Mouse (Mus musculus) lung, postnatal 25 days (tissue): ENCODE data around the gene Oaz2.

Experiments used
- DNase-seq: peaks from one replicate; pipeline ENCODE4 v3.0.0; 2022; ENCODE audit warnings: low spot score

Gene Oaz2

GRCm38 (mm10) chr9:65667701-65668100, at the start of gene Oaz2:
Oaz2 (plus strand) TSS chr9:65668001.
- no peak for DNase-seq

DNA sequence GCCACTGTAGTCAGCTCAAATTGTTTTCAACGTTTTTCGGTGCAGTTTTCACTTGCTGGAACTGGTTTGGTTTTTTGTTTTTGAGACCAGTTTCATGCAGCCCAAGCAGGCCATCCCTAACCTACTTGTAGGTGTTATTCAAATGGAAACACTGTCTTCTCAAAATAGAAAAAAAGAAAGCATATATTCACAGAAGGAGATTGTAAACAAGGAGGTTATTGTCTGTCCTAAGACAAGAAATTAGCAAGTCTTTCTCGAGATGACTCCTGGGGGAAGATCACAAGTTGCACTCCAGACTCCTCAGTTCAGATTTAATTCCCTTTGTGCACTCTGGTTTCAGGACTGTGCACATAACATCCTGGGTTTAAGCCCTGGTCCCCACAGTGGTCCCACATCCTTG, 48.5 kb upstream of the Oaz2 start:
- DNase-seq, result no peak

DNA sequence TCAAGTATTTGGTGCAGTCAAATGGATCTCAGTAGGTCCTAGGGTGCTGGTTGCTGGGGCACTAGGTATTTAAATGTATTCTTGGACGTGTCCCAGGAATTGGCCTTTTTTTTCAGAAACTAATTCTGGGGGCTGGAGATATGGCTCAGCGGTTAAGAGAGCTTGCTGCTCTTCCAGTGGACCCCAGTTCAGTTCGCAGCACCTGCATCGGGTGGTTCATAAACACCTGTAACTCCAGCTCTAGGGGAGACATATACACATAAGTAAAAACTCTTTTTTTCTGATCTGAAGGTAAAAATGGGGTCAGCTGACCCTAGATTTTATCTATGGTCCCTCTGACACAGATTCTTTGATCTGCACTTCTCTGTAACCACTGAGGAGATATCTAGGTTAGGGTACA, 46.6 kb upstream of the Oaz2 start:
- no peak for DNase-seq

- no peak for DNase-seq
These were observed 46.1 kb upstream of the Oaz2 start for GRCm38 (mm10) chr9:65621666-65622065.

- DNase-seq, result no peak
These were observed 45.0 kb upstream of the Oaz2 start for GRCm38 (mm10) chr9:65622826-65623225.

- no peak for DNase-seq
These were observed 43.5 kb upstream of the Oaz2 start for GRCm38 (mm10) chr9:65624266-65624665.

DNA sequence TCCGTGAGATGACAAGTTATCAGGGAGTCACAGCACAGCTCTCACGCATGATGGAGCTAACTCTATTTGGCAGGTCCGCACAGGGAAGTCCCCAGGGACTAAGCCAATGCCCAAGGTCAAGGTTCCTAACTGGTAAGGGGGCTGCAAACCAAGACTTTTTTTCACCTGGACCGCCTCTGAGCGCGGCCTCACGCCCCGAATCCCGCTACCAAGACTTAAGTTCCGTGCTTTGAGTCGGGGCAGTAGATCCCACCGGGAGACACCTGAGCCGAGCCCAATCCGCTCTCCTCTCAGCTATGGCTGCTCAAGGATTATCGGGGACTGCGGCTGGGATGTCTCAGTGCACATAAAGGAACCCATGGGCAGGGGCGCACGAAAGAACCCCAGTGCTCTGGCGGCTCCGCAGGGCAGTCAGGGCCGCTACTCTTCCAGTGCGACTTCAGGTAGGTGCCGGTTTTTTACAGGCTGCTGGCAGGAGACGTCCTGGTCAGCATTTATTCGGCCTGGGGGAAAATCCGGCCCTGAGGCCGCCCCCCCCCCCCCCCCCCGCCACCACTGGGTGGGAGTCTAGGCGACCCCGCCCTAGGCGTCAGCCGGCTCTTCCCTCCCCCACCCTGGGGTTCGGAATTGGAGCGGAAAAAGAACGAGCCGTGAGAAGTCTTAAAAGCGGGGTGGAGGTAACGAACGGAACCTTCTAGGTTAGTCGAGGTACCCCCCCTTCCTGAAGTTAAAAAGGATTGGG, 38.6 kb upstream of the Oaz2 start, which contains the start of gene Rbpms2:
Rbpms2 (plus strand) TSS at position 624 of the 742 bp plus-strand sequence.
- peak; percentile 11 for DNase-seq

DNA sequence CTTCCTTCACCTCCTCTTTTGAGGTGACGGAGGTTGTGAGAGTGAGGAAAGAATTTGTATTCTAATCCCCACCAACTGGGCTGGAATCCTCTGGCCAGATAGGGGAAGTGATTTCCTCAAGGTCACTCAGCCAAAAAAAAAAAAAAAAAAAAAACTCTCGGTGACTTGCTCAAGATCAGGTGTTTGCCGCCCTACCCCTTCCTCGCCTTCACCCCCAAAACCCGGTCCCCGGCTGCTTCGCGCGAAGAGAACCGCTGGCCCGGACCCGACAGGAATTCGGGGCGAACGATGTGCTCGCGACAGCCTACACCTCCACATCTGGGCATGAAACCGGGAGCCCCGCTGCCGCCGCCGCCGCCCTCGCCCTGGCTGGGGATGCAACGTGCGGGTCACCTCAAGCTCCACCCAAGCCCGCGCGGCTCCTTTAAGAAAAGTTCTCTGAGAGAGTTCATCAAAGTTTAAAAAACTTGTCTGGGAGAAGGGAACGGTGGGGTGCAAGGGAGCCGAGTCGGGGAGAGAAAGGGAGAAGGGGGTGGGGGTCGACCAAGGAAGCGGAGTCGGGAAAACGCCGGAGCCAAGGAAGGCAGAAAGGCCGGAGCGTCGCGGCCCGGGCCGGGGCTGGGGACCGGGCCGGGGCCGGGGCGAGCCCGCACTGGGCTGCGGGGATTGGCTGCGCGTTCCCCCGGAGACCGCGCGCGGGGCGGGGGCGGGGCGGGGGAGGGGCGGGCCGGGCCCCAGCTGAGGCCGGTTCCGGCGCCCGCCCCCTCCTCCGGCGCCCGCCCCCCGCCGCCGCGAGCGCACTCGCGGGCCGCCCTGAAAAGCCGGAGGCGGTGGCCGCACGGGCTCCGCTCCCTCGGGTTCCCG, 37.8 kb upstream of the Oaz2 start:
- DNase-seq, result peak; percentile 11

- no peak for DNase-seq
These were observed 37.0 kb upstream of the Oaz2 start for GRCm38 (mm10) chr9:65630631-65631353.

DNA sequence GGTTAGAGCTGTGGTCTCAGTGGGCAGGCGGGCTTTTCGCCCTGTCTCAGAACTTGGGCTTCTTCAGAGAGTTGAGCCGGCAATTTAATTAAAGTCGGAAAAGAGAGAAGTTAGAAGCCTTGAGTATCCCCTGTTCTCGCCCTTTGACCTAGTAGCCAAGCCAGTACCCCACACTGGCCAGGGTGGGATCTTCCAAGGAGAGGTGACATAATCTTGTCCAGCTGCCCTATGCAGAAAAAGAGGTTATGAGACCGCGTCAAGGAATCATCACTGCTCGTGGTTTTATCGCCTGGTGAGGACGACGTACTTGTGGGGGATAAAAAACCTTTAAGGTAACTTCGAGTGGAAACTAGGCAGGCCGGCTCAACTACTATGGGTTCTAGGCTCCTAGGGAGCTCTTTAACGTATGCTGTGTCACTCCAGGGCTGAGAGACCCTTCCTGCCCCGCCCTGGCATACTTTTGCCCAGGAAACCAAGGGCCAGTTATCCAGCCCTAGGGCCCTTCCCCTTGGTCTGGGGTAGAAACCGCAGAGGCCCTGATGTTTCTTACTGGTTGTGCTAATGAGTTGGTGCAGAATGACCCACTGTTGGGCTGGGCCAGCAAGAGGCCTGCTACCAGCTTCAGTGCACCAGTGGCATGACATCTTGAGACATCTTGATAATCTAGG, 36.3 kb upstream of the Oaz2 start:
- no peak for DNase-seq

- no peak for DNase-seq
These were observed 32.0 kb upstream of the Oaz2 start for GRCm38 (mm10) chr9:65635766-65636165.

- DNase-seq, result no peak
These were observed 30.9 kb upstream of the Oaz2 start for GRCm38 (mm10) chr9:65636926-65637325.

GRCm38 (mm10) chr9:65639065-65639464, 28.7 kb upstream of the Oaz2 start:
- no peak for DNase-seq

- no peak for DNase-seq
These were observed 26.9 kb upstream of the Oaz2 start for GRCm38 (mm10) chr9:65640838-65641410.

GRCm38 (mm10) chr9:65641446-65642052, 26.3 kb upstream of the Oaz2 start:
- DNase-seq, result no peak

DNA sequence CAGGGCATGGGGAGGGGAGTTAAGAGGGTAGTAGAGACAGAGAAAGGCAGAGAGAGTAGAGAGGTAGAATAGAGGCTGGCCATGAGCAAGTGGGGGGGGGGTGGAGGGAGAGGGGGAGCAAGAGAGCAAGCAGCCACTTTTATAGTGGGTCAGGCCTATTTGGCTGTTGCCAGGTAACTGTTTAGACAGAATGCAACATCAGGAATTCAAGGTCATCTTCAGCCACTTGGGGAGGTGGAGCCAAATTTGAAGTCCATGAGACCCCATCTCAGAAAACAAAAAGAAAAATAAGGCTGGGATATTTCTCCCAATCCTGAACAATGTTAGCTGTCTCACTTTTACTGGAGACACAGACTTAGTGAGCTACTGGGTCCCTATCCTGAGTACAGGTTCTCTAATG, 25.3 kb upstream of the Oaz2 start:
- DNase-seq, result no peak

DNA sequence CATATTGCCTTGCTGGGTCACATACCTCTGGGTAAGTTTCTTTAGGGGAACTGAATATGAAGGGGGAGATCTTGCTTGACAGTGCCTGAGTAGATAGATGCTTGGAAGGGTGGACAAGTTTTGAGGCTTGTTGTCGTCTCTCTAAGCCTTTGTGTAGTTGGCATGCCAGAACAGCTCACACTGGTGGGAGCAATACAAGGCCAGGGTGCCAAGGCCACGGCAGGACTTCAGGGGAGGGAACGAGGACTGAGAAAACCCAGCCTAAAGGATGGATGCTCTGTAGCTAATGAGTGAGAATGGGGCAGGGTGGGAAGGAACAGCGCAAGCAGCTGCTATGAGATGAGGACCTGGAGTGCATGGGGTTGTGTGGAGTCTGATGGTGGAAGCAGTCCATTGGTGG, 22.8 kb upstream of the Oaz2 start:
- DNase-seq, result no peak

DNA sequence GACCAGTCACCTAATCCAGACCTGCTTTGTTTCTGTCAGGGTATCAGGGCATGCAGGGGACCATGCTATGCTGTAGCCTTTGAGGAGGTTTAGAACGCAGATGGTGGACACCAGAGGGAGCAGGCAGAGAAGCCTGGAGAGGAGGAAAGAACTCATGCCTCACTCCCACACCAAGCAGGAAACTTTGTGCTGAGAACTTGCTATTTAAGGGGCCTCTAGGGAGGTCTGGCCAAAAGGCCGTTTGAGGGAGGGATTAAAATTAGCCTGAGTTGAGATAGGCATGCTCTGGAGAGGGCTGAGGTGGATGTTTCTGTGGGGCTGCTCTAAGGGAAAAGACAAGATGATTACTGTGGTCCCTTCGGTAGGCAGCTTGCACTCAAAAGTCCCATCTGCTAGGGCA, 21.8 kb upstream of the Oaz2 start:
- DNase-seq, result no peak

DNA sequence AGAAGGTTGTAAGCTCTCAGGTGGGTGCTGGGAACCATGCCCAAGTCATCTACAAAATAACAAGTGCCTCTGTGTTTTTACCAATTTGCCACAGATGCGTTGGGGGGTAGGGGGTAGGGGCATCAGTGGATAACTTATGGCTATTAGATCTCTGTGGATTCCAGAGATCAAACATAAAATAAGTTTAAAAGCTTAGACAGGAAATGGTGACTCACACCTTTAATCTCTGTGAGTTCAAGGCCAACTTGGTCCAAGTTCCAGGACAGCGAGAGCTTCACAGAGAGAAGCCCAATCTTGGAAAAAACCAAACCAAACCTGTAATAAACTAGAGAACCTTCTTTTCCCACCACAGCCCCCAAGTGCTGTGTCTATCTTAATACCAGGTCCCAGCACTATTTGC, 21.0 kb upstream of the Oaz2 start:
- DNase-seq, result no peak

GRCm38 (mm10) chr9:65648730-65649129, 19.1 kb upstream of the Oaz2 start:
- DNase-seq, result no peak

GRCm38 (mm10) chr9:65649997-65650396, 17.8 kb upstream of the Oaz2 start:
- peak; percentile 38 for DNase-seq
